Mouse (Mus musculus): ENCODE results near the gene Eif4e3.

DNA sequence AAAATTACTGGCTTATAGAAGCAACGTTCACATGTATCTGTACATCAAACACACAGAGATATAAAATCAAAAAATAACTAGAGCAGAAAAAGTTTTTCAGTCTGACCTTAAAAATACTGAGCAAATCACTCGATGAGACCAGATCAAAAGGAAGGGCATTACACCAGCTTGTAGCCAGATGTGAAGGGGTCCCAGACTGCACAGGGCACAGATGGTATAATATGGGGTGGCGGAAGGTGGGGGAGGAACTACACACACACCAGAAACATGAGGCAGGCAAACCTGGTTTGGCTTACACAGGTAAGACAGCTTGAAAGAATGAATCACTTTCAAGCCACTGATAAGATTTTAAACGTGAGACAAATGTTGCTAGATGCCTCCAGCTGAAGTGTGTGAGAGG lies 45.4 kb downstream of the Eif4e3 start:
- no peak for TF ChIP-seq CTCF (IDR thresholded peaks at IDR 0.05; ENCODE audit: extremely low read depth, insufficient read depth, low read length)
- TF ChIP-seq POLR2A (IDR thresholded peaks at IDR 0.05; ENCODE audit: extremely low read depth, insufficient read depth, low read length): no peak

Data from cortical plate, adult 2 months (tissue).